Mouse (Mus musculus) MEL (cell line): Measurements from ENCODE around the gene Ano8.

Experiments used
- CHD1 ChIP-seq: IDR thresholded peaks from 2 replicates; pipeline ENCODE4 v1.6.1; 2012; ENCODE audit warnings: low read depth, mild to moderate bottlenecking, inconsistent platforms, low read length, improper control_type of control experiment
- CHD2 ChIP-seq: IDR thresholded peaks from 2 replicates; pipeline ENCODE4 v1.6.1; 2011; ENCODE audit warnings: low read length, improper control_type of control experiment
- CTCF ChIP-seq, 3 experiments: IDR thresholded peaks in 2 of 3; conservative IDR thresholded peaks in 1 of 3; 2 replicates each; pipeline ENCODE4 v1.5.1; 2011 to 2012; ENCODE audit warnings: low read length in 3 of 3, low read depth in 2 of 3, mild to moderate bottlenecking in 2 of 3, improper control_type of control experiment in 1 of 3, inconsistent platforms in 1 of 3, mixed read lengths in 1 of 3, moderate library complexity in 1 of 3; ENCODE audit not compliant: control insufficient read depth in 1 of 3, insufficient read depth in 1 of 3, poor library complexity in 1 of 3, severe bottlenecking in 1 of 3
- E2F4 ChIP-seq: IDR thresholded peaks from 2 replicates; pipeline ENCODE4 v1.6.1; 2011; ENCODE audit warnings: low read depth, low read length, improper control_type of control experiment, borderline replicate concordance
- ELF1 ChIP-seq: IDR thresholded peaks from 2 replicates; pipeline ENCODE4 v1.6.1; 2014; ENCODE audit warnings: low read depth, mild to moderate bottlenecking, inconsistent platforms, low read length, improper control_type of control experiment, moderate library complexity
- EP300 ChIP-seq, 2 experiments: IDR thresholded peaks; 2 replicates each; pipeline ENCODE4 v1.6.1; 2011; ENCODE audit warnings: improper control_type of control experiment in 2 of 2, low read length in 2 of 2, low read depth in 1 of 2, mild to moderate bottlenecking in 1 of 2
- GATA1 ChIP-seq: IDR thresholded peaks from 2 replicates; pipeline ENCODE4 v1.6.1; 2011; ENCODE audit warnings: low read depth, low read length, improper control_type of control experiment
- HCFC1 ChIP-seq: IDR thresholded peaks from 2 replicates; pipeline ENCODE4 v1.6.1; 2012; ENCODE audit warnings: low read depth, mild to moderate bottlenecking, inconsistent platforms, low read length, improper control_type of control experiment, moderate library complexity
- MAX ChIP-seq: IDR thresholded peaks from 2 replicates; pipeline ENCODE4 v1.6.1; 2011; ENCODE audit warnings: low read length, improper control_type of control experiment
- POLR2A ChIP-seq, 2 experiments: IDR thresholded peaks; 2 replicates each; pipeline ENCODE4 v1.6.1; 2011 to 2012; ENCODE audit warnings: low read length in 2 of 2, mild to moderate bottlenecking in 2 of 2, control low read depth in 1 of 2, improper control_type of control experiment in 1 of 2, low read depth in 1 of 2, moderate library complexity in 1 of 2; ENCODE audit not compliant: control insufficient read depth in 1 of 2, insufficient read depth in 1 of 2, poor library complexity in 1 of 2
- USF2 ChIP-seq, 2 experiments: IDR thresholded peaks; 2 replicates each; pipeline ENCODE4 v1.6.1; 2011 to 2012; ENCODE audit warnings: improper control_type of control experiment in 2 of 2, low read length in 2 of 2, borderline replicate concordance in 1 of 2, inconsistent platforms in 1 of 2, low read depth in 1 of 2, mild to moderate bottlenecking in 1 of 2; ENCODE audit not compliant: insufficient read depth in 1 of 2
- ZC3H11A ChIP-seq: IDR thresholded peaks from 2 replicates; pipeline ENCODE4 v1.6.1; 2012; ENCODE audit warnings: low read depth, mild to moderate bottlenecking, inconsistent platforms, low read length, improper control_type of control experiment
- ZNF384 ChIP-seq: IDR thresholded peaks from 2 replicates; pipeline ENCODE4 v1.6.1; 2012; ENCODE audit warnings: low read depth, mild to moderate bottlenecking, inconsistent platforms, low read length, improper control_type of control experiment

DNA sequence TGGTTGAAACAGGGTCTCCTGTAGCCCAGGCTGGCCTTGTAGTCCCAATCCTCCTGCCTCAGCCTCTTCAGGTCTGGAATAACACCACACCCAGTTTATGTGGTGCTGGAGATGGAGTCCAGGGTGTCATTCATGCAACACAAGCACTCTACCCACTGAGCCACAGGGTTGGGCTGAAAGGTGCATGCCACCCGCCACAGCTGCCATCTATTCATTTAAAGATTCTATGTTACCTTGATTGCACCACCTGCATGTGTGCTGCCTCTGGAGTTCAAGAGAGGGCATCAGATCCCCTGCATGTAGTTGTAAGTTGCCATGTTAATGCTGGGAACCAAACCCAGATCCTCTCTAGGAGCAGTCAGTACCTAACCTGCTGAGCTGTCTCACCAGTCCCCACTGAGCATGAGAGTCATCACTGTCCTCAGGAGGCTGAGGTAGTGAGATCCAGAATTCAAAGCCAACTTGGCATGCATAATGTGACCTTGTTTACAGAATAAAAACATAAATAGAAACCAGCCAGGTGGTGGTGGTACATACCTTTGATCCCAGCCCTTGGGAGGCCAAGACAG lies 11.4 kb upstream of the Ano8 start:
- TF ChIP-seq POLR2A (IDR thresholded peaks at IDR 0.05; ENCODE audit: control insufficient read depth in 1 of 2, insufficient read depth in 1 of 2, low read depth in 1 of 2, low read length in 2 of 2, poor library complexity in 1 of 2), result no peak
- TF ChIP-seq CHD2, result no peak
- no peak for TF ChIP-seq ZNF384
- no peak for TF ChIP-seq CTCF (IDR thresholded peaks at IDR 0.05 in 2 of 3, conservative IDR thresholded peaks at IDR 0.05 in 1 of 3; ENCODE audit: control insufficient read depth in 1 of 3, insufficient read depth in 1 of 3, low read depth in 2 of 3, low read length in 3 of 3, poor library complexity in 1 of 3, severe bottlenecking in 1 of 3)
- no peak for TF ChIP-seq CHD1
- no peak for TF ChIP-seq ZC3H11A
- no peak for TF ChIP-seq EP300 (IDR thresholded peaks at IDR 0.05; ENCODE audit: low read depth in 1 of 2, low read length in 2 of 2)
- no peak for TF ChIP-seq MAX
- TF ChIP-seq USF2 (IDR thresholded peaks at IDR 0.05; ENCODE audit: borderline replicate concordance in 1 of 2, insufficient read depth in 1 of 2, low read depth in 1 of 2, low read length in 2 of 2), result no peak
- no peak for TF ChIP-seq ELF1
- TF ChIP-seq GATA1, result no peak
- TF ChIP-seq HCFC1, result no peak
- TF ChIP-seq E2F4, result no peak
